Mouse (Mus musculus) cerebral cortex, adult 2 months (tissue): ENCODE results near the gene Spaca7.

ENCODE experiments used
- WGBS: fragments of 180-500 bp; shearing (Covaris S2); methylation state at CpG from one replicate; pipeline ENCODE4 v1.1.7; 2018; 5-methylcytosine and 5-hydroxymethylcytosine counted together

Gene Spaca7

GRCm38 (mm10) chr8:12572814-12573534 is at the start of gene Spaca7:
Gene Spaca7, plus strand, starts transcription at chr8:12573029.
- WGBS = 84% methylated on average over 14 of the region's 14 CpGs

GRCm38 (mm10) chr8:12524279-12524678 is 48.5 kb upstream of the Spaca7 start:
- 59% methylated on average over 1 of the region's 1 CpGs for WGBS

GRCm38 (mm10) chr8:12528659-12529058 is 44.2 kb upstream of the Spaca7 start:
- 84% methylated on average over 2 of the region's 2 CpGs for WGBS

GRCm38 (mm10) chr8:12535617-12536016 is 37.2 kb upstream of the Spaca7 start:
- 38% methylated on average over 9 of the region's 9 CpGs for WGBS

GRCm38 (mm10) chr8:12536306-12536705 is 36.5 kb upstream of the Spaca7 start:
- 87% methylated on average over 7 of the region's 7 CpGs for WGBS

GRCm38 (mm10) chr8:12545236-12545635 is 27.6 kb upstream of the Spaca7 start:
- WGBS = 54% methylated on average over 4 of the region's 4 CpGs

- 82% methylated on average over 4 of the region's 4 CpGs for WGBS
These were observed 27.2 kb upstream of the Spaca7 start for GRCm38 (mm10) chr8:12545671-12546070.

GRCm38 (mm10) chr8:12547466-12548220 is 25.2 kb upstream of the Spaca7 start:
- WGBS = 76% methylated on average over 7 of the region's 7 CpGs

GRCm38 (mm10) chr8:12548255-12548654 is 24.6 kb upstream of the Spaca7 start:
- WGBS = 37% methylated on average over 15 of the region's 15 CpGs

GRCm38 (mm10) chr8:12548680-12549079 is 24.1 kb upstream of the Spaca7 start:
- WGBS = 55% methylated on average over 5 of the region's 5 CpGs

GRCm38 (mm10) chr8:12555515-12556145 is 17.2 kb upstream of the Spaca7 start:
- 72% methylated on average over 15 of the region's 15 CpGs for WGBS

- WGBS = 77% methylated on average over 3 of the region's 3 CpGs
These were observed 14.0 kb upstream of the Spaca7 start for GRCm38 (mm10) chr8:12558786-12559185.

GRCm38 (mm10) chr8:12561403-12561960 is 11.3 kb upstream of the Spaca7 start:
- WGBS = 21% methylated on average over 11 of the region's 11 CpGs

GRCm38 (mm10) chr8:12564307-12564706 is 8.5 kb upstream of the Spaca7 start:
- WGBS = 1% methylated on average over 4 of the region's 4 CpGs

- 65% methylated on average over 10 of the region's 10 CpGs for WGBS
These were observed 7.3 kb upstream of the Spaca7 start for GRCm38 (mm10) chr8:12565488-12565887.

GRCm38 (mm10) chr8:12566509-12566908 is 6.3 kb upstream of the Spaca7 start:
- WGBS = 82% methylated on average over 7 of the region's 7 CpGs

GRCm38 (mm10) chr8:12576003-12576402 is 3.2 kb downstream of the Spaca7 start:
- 68% methylated on average over 5 of the region's 5 CpGs for WGBS

- WGBS = 79% methylated on average over 6 of the region's 6 CpGs
These were observed 3.9 kb downstream of the Spaca7 start for GRCm38 (mm10) chr8:12576739-12577138.

GRCm38 (mm10) chr8:12579339-12579999 is 6.6 kb downstream of the Spaca7 start:
- 55% methylated on average over 19 of the region's 19 CpGs for WGBS

GRCm38 (mm10) chr8:12583785-12584184 is 11.0 kb downstream of the Spaca7 start:
- 92% methylated on average over 5 of the region's 5 CpGs for WGBS

GRCm38 (mm10) chr8:12607223-12607622 is 34.4 kb downstream of the Spaca7 start:
- WGBS = 37% methylated on average over 6 of the region's 6 CpGs

- 80% methylated on average over 10 of the region's 10 CpGs for WGBS
These were observed 36.0 kb downstream of the Spaca7 start for GRCm38 (mm10) chr8:12608810-12609209.
